Mouse (Mus musculus) heart, embryonic 16.5 days (tissue): Measurements from ENCODE around the gene Acy3. TPM values are rescaled to one million over a fixed set of nuclear protein-coding genes. Genes with fewer than 3 reads are reported as not detected.

Experiments
- ATAC-seq: fragments of 200-750 bp; cut with Nextera tagmentation; replicated peaks from 2 replicates; pipeline ENCODE4 v1.8.0; 2017; ENCODE audit warnings: moderate number of reproducible peaks; ENCODE audit not compliant: insufficient read depth, low FRiP score; ENCODE audit errors: extremely low read depth
- H3K27ac ChIP-seq: fragments of 300-500 bp; sonication (generic); 2 replicates; pipeline ENCODE4 v1.5.1; 2014; ENCODE audit warnings: mild to moderate bottlenecking, low read length, control low read depth, moderate library complexity
- H3K27me3 ChIP-seq: fragments of 300-500 bp; sonication (generic); 2 replicates; pipeline ENCODE4 v1.6.1; 2014; ENCODE audit warnings: low read length, mixed read lengths; ENCODE audit not compliant: control insufficient read depth, insufficient read depth
- H3K36me3 ChIP-seq: fragments of 300-500 bp; sonication (generic); 2 replicates; pipeline ENCODE4 v1.6.1; 2014; ENCODE audit not compliant: control insufficient read depth, insufficient read depth
- H3K4me1 ChIP-seq: fragments of 300-500 bp; sonication (generic); 2 replicates; pipeline ENCODE4 v1.6.1; 2014; ENCODE audit warnings: low read length, mixed read lengths; ENCODE audit not compliant: control insufficient read depth, insufficient read depth
- H3K4me2 ChIP-seq: fragments of 300-500 bp; sonication (generic); 2 replicates; pipeline ENCODE4 v1.6.1; 2014; ENCODE audit warnings: low read depth, mild to moderate bottlenecking, control low read depth, low read length
- H3K4me3 ChIP-seq: fragments of 300-500 bp; sonication (generic); 2 replicates; pipeline ENCODE4 v1.5.1; 2014; ENCODE audit warnings: mild to moderate bottlenecking, control low read depth, low read length
- H3K9ac ChIP-seq: fragments of 300-500 bp; sonication (generic); 2 replicates; pipeline ENCODE4 v1.6.1; 2014; ENCODE audit warnings: low read length, control low read depth
- H3K9me3 ChIP-seq: fragments of 300-500 bp; sonication (generic); replicated peaks from 2 replicates; pipeline ENCODE4 v1.6.1; 2016; ENCODE audit warnings: low read length; ENCODE audit not compliant: control insufficient read depth
- WGBS: fragments of 180-500 bp; shearing (Covaris S2); extraction: QIAGEN DNeasy Blood & Tissue Kit; methylation state at CpG from one replicate; pipeline ENCODE4 v1.1.7; 2014; 5-methylcytosine and 5-hydroxymethylcytosine counted together
- polyA plus RNA-seq: library from polyadenylated mRNA; unstranded; fragments of >200 nt; fragmentation: Nextera tagmentation; extraction: Ambion mirVana; gene quantifications from 2 replicates; pipeline ENCODE4 v1.2.1, GENCODE M21; 2015

The Acy3 gene
- polyA plus RNA-seq, 1 experiment from 2014 or later, result 13.0 TPM

GRCm38 (mm10) chr19:3985261-3985681, 1.1 kb upstream of the Acy3 start:
- no peak overlapping the region for H3K4me2 ChIP-seq
- peaks cover 22% of the 10 kb centered on the region for H3K4me1 ChIP-seq
- 0 out of 2 replicates have a peak, but pooled peaks cover 4% of the 10 kb centered on the region for H3K36me3 ChIP-seq
- H3K4me3 ChIP-seq, result no peak overlapping the region
- H3K27ac ChIP-seq, result peak overlapping the region; percentile 82
- no peak overlapping the region for H3K9ac ChIP-seq
- no peaks in the 10 kb centered on the region for H3K27me3 ChIP-seq
- ATAC-seq, result no peak
- H3K9me3 ChIP-seq, result no peaks in the 10 kb centered on the region
- 27% methylated on average over 8 of the region's 8 CpGs for WGBS

GRCm38 (mm10) chr19:3988066-3988465, 1.7 kb downstream of the Acy3 start:
- Histone ChIP-seq H3K9ac (no peak overlapping the region), H3K4me1 (peaks cover 22% of the 10 kb centered on the region), H3K4me2 (no peak overlapping the region), H3K27ac (no peak overlapping the region), H3K27me3 (peaks cover 5% of the 10 kb centered on the region; the same call in 1 of the 2 replicates), H3K36me3 (0 out of 2 replicates have a peak, but pooled peaks cover 4% of the 10 kb centered on the region), H3K9me3 (no peaks in the 10 kb centered on the region), H3K4me3 (no peak overlapping the region)
- ATAC-seq, result no peak
- 84% methylated on average over 14 of the region's 14 CpGs for WGBS

DNA sequence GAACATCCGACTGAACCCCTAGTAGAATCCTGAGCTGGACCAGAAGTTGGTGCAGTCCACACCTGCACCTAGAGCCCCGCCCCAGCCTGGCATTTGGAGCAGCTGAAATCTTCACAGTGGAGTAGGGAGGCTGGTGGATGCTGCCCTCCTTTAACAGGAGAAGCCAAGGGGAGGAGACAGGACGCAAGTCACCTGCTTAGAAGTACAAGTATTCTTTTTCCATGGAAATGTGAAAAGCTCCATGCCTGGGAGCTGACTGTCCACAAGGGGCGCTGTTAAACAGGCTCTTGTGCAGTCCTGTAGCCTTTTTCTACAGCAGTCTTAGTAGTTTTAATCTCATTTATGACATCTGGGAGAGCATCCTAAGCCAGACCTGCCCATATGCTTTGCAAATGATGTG, 2.4 kb downstream of the Acy3 start:
- 92% methylated on average over 4 of the region's 4 CpGs for WGBS
- Histone ChIP-seq H3K27ac (no peak overlapping the region), H3K4me1 (peaks cover 22% of the 10 kb centered on the region), H3K27me3 (peaks cover 5% of the 10 kb centered on the region; the same call in 1 of the 2 replicates), H3K36me3 (0 out of 2 replicates have a peak, but pooled peaks cover 4% of the 10 kb centered on the region), H3K9ac (no peak overlapping the region), H3K4me2 (no peak overlapping the region), H3K4me3 (no peak overlapping the region), H3K9me3 (no peaks in the 10 kb centered on the region)
- no peak for ATAC-seq

DNA sequence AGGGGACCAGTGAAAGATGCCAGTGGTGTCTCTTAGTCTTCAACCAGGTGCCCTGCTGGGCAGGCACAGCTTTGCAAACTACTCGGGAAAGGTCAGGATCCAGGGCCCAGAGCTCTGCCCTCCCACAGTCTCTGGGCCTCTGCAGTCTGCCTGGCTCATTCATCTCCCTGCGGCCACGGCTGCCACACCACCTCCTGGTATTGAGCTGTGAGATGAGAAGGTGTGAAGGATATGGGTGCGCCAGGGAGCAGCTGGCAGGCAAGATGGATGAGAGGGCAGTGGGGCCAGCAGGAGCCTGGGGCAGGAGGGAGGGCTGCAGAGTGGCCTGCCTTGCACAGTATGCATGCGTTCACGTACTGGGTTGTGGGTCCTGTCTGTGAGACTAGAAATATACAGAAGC, 4.4 kb downstream of the Acy3 start:
- peaks cover 12% of the 10 kb centered on the region for H3K4me1 ChIP-seq
- no peak for ATAC-seq
- no peak overlapping the region for H3K9ac ChIP-seq
- no peaks in the 10 kb centered on the region for H3K9me3 ChIP-seq
- H3K27me3 ChIP-seq, result peaks cover 5% of the 10 kb centered on the region; the same call in 1 of the 2 replicates
- no peak overlapping the region for H3K4me2 ChIP-seq
- H3K27ac ChIP-seq, result no peak overlapping the region
- 0 out of 2 replicates have a peak, but pooled peaks cover 4% of the 10 kb centered on the region for H3K36me3 ChIP-seq
- no peak overlapping the region for H3K4me3 ChIP-seq
- WGBS, result 44% methylated on average over 6 of the region's 6 CpGs

GRCm38 (mm10) chr19:3991562-3991961, 5.2 kb downstream of the Acy3 start:
- 92% methylated on average over 3 of the region's 3 CpGs for WGBS
- Histone ChIP-seq H3K4me1 (peaks cover 6% of the 10 kb centered on the region), H3K4me3 (no peak overlapping the region), H3K27ac (no peak overlapping the region), H3K27me3 (peaks cover 5% of the 10 kb centered on the region; the same call in 1 of the 2 replicates), H3K36me3 (0 out of 2 replicates have a peak, but pooled peaks cover 4% of the 10 kb centered on the region), H3K9me3 (no peaks in the 10 kb centered on the region), H3K9ac (no peak overlapping the region), H3K4me2 (no peak overlapping the region)
- ATAC-seq, result no peak

DNA sequence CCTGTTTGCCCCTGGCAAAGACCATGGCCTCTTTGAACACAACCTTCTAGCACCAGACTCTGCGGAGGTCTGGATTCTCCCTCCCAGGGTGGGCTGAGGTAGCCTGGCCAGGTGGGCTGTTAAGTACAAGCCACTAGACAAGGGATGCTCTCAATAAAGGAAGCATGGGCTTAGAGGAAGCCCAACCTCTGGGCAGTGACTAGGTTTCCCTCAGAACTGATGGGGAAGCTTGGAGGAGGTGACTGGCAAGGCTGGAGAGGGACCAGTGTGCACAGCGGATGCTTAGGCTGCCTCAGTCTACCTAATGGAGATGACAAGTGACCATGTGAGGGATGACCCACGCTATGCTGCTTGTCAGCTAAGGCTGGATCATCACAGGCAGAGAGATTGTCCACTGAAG, 5.6 kb downstream of the Acy3 start:
- H3K27ac ChIP-seq, result no peak overlapping the region
- H3K36me3 ChIP-seq, result 0 out of 2 replicates have a peak, but pooled peaks cover 4% of the 10 kb centered on the region
- no peak for ATAC-seq
- no peak overlapping the region for H3K4me3 ChIP-seq
- WGBS, result 86% methylated on average over 3 of the region's 3 CpGs
- H3K27me3 ChIP-seq, result peaks cover 5% of the 10 kb centered on the region; the same call in 1 of the 2 replicates
- no peaks in the 10 kb centered on the region for H3K9me3 ChIP-seq
- peaks cover 2% of the 10 kb centered on the region for H3K4me1 ChIP-seq
- no peak overlapping the region for H3K4me2 ChIP-seq
- no peak overlapping the region for H3K9ac ChIP-seq

DNA sequence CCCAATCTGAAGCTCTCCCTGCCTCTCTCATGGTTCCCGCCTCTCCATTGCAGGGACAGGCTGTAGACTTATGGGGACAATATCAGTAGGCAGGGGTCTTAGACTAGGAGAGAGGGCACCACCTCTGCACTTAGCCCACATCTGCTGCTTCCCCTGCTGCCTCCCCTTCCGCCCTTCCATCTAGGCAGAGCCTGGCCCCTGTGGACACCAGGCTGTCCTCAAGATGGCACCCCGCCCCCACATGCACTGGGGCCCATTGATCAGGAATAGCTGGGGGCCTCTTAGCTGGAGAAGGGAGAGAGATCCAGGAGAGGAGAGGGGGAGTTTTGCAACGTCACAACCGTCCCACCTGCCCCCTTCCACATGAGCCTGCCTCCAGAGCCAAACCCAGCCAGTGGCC, 6.0 kb downstream of the Acy3 start, which contains the start of gene Tbx10:
TSS of gene Tbx10 (plus strand) at position 337 of the 400 bp plus-strand sequence.
- WGBS, result 58% methylated on average over 5 of the region's 5 CpGs
- Histone ChIP-seq H3K27ac (no peak within 1 kb of the TSS), H3K9ac (no peak within 1 kb of the TSS)

GRCm38 (mm10) chr19:3994932-3995331, 8.6 kb downstream of the Acy3 start:
- ATAC-seq, result no peak
- 74% methylated on average over 6 of the region's 6 CpGs for WGBS

More for the DNA sequence above, 6.0 kb downstream of the Acy3 start, which contains the start of gene Tbx10:
- Histone ChIP-seq H3K36me3 (0 out of 2 replicates have a peak, but pooled peaks cover 4% of the 10 kb centered on the region), H3K4me2 (no peak within 1 kb of the TSS), H3K9me3 (no peaks in the 10 kb centered on the region), H3K4me3 (no peak within 1 kb of the TSS), H3K4me1 (no peaks in the 10 kb centered on the region), H3K27me3 (peaks cover 5% of the 10 kb centered on the region; the same call in 1 of the 2 replicates)
- ATAC-seq, result no peak

DNA sequence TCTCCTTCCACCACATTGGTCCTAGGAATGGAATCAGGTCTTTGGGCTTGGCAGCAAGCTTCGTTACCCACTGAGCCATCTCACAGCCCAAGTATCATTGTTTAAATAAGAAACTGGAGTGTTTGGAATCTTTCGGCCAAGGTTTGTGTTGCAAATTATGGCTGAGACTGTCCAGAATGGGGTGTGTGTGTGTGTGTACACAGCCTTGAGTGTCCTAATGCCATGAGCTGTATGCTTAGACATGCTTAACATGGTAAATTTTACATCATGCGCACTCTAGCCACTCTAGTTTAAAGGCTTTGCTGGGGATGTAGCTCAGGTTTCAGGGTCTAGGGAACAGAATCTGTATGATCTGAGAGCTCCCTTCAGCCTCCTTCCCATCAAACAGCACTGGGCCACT, 9.1 kb downstream of the Acy3 start:
- 82% methylated on average over 3 of the region's 3 CpGs for WGBS
- Histone ChIP-seq H3K4me1 (peaks cover 5% of the 10 kb centered on the region), H3K27ac (no peak overlapping the region), H3K27me3 (peaks cover 5% of the 10 kb centered on the region; the same call in 1 of the 2 replicates), H3K9ac (no peak overlapping the region), H3K36me3 (no peaks in the 10 kb centered on the region), H3K9me3 (no peaks in the 10 kb centered on the region), H3K4me2 (no peak overlapping the region), H3K4me3 (no peak overlapping the region)
- ATAC-seq, result no peak

More at GRCm38 (mm10) chr19:3994932-3995331, 8.6 kb downstream of the Acy3 start:
- no peak overlapping the region for H3K9ac ChIP-seq
- H3K9me3 ChIP-seq, result no peaks in the 10 kb centered on the region
- no peak overlapping the region for H3K4me3 ChIP-seq
- peaks cover 5% of the 10 kb centered on the region for H3K4me1 ChIP-seq
- H3K36me3 ChIP-seq, result no peaks in the 10 kb centered on the region
- no peak overlapping the region for H3K4me2 ChIP-seq
- peaks cover 5% of the 10 kb centered on the region; the same call in 1 of the 2 replicates for H3K27me3 ChIP-seq
- H3K27ac ChIP-seq, result no peak overlapping the region
